Mouse (Mus musculus): Measurements from ENCODE around the gene Olfr618. TPM values are rescaled to one million over a fixed set of nuclear protein-coding genes. Genes with fewer than 3 reads are reported as not detected.
"Not testable (repeated sequence)": the region's sequence is repeated elsewhere in the genome, so short reads cannot be mapped to it uniquely, and the experiment has no call there.

The Olfr618 gene
- 0.07 TPM in 1 of 2 replicates, not detected in the other for polyA plus RNA-seq (2015; fragmentation: Nextera tagmentation; extraction: Ambion mirVana)

GRCm38 (mm10) chr7:103589803-103590202, at the start of gene Olfr618:
Gene Olfr618 (plus strand): TSS chr7:103590103.
- H3K4me1 ChIP-seq, result no peaks in the 10 kb centered on the region
- H3K4me2 ChIP-seq (replicated peaks), result no peak within 1 kb of the TSS
- no peak within 1 kb of the TSS for H3K9ac ChIP-seq
- H3K36me3 ChIP-seq, result no peaks in the 10 kb centered on the region
- no peaks in the 10 kb centered on the region for H3K27me3 ChIP-seq
- no peaks in the 10 kb centered on the region for H3K9me3 ChIP-seq (replicated peaks)
- H3K27ac ChIP-seq (replicated peaks), result no peak within 1 kb of the TSS
- WGBS, result 52% methylated on average over 2 of the region's 2 CpGs
- no peak within 1 kb of the TSS for H3K4me3 ChIP-seq (replicated peaks)
- ATAC-seq (ENCODE audit: insufficient number of reproducible peaks, low FRiP score, low TSS enrichment, low read depth), result no peak

GRCm38 (mm10) chr7:103542617-103543016, 47.3 kb upstream of the Olfr618 start, which contains the start of gene Olfr612:
Gene Olfr612 (minus strand): TSS chr7:103542717.
- ATAC-seq (ENCODE audit: insufficient number of reproducible peaks, low FRiP score, low TSS enrichment, low read depth); H3K9me3 ChIP-seq (replicated peaks); H3K4me1 ChIP-seq; H3K36me3 ChIP-seq; H3K9ac ChIP-seq; H3K4me2 ChIP-seq (replicated peaks); H3K4me3 ChIP-seq (replicated peaks); H3K27ac ChIP-seq (replicated peaks); H3K27me3 ChIP-seq: not testable (repeated sequence)
- 76% methylated on average over 2 of the region's 2 CpGs for WGBS

GRCm38 (mm10) chr7:103547774-103548173, 42.1 kb upstream of the Olfr618 start, which contains the start of gene Olfr613:
Gene Olfr613 (plus strand): TSS chr7:103548074.
- 80% methylated on average over 2 of the region's 2 CpGs for WGBS
- no peaks in the 10 kb centered on the region for H3K4me1 ChIP-seq
- no peak within 1 kb of the TSS for H3K4me2 ChIP-seq (replicated peaks)
- no peaks in the 10 kb centered on the region for H3K36me3 ChIP-seq
- no peak within 1 kb of the TSS for H3K27ac ChIP-seq (replicated peaks)
- ATAC-seq (ENCODE audit: insufficient number of reproducible peaks, low FRiP score, low TSS enrichment, low read depth), result no peak
- H3K4me3 ChIP-seq (replicated peaks), result no peak within 1 kb of the TSS
- H3K9me3 ChIP-seq (replicated peaks), result no peaks in the 10 kb centered on the region
- no peaks in the 10 kb centered on the region for H3K27me3 ChIP-seq
- no peak within 1 kb of the TSS for H3K9ac ChIP-seq

- ATAC-seq (ENCODE audit: insufficient number of reproducible peaks, low FRiP score, low TSS enrichment, low read depth), result no peak
- Histone ChIP-seq H3K27me3 (no peaks in the 10 kb centered on the region), H3K9me3 (replicated peaks) (no peaks in the 10 kb centered on the region), H3K4me3 (replicated peaks) (no peak within 1 kb of the TSS), H3K9ac (no peak within 1 kb of the TSS), H3K4me2 (replicated peaks) (no peak within 1 kb of the TSS), H3K27ac (replicated peaks) (no peak within 1 kb of the TSS), H3K4me1 (no peaks in the 10 kb centered on the region), H3K36me3 (no peaks in the 10 kb centered on the region)
- WGBS, result 75% methylated on average over 2 of the region's 2 CpGs
Observed at GRCm38 (mm10) chr7:103555779-103556178, 34.1 kb upstream of the Olfr618 start, which contains the start of gene Olfr615. Gene Olfr615 (plus strand): TSS chr7:103556079.

- Histone ChIP-seq H3K4me2 (replicated peaks) (no peak within 1 kb of the TSS), H3K4me1 (no peaks in the 10 kb centered on the region), H3K4me3 (replicated peaks) (no peak within 1 kb of the TSS), H3K9me3 (replicated peaks) (no peaks in the 10 kb centered on the region), H3K27ac (replicated peaks) (no peak within 1 kb of the TSS), H3K36me3 (no peaks in the 10 kb centered on the region), H3K27me3 (no peaks in the 10 kb centered on the region), H3K9ac (no peak within 1 kb of the TSS)
- ATAC-seq (ENCODE audit: insufficient number of reproducible peaks, low FRiP score, low TSS enrichment, low read depth), result no peak
- WGBS, result 76% methylated on average over 3 of the region's 3 CpGs
Observed at GRCm38 (mm10) chr7:103569043-103569442, 20.9 kb upstream of the Olfr618 start, which contains the start of gene Olfr616. Gene Olfr616 (minus strand): TSS chr7:103569143.

GRCm38 (mm10) chr7:103572761-103573160, 17.1 kb upstream of the Olfr618 start, which contains the start of gene Olfr617:
Gene Olfr617 (plus strand): TSS chr7:103573061.
- no peak within 1 kb of the TSS for H3K4me3 ChIP-seq (replicated peaks)
- WGBS, result 82% methylated on average over 1 of the region's 1 CpGs
- H3K27me3 ChIP-seq, result no peaks in the 10 kb centered on the region
- no peak for ATAC-seq (ENCODE audit: insufficient number of reproducible peaks, low FRiP score, low TSS enrichment, low read depth)
- H3K4me1 ChIP-seq, result no peaks in the 10 kb centered on the region
- H3K9ac ChIP-seq, result no peak within 1 kb of the TSS
- no peak within 1 kb of the TSS for H3K4me2 ChIP-seq (replicated peaks)
- H3K36me3 ChIP-seq, result no peaks in the 10 kb centered on the region
- no peaks in the 10 kb centered on the region for H3K9me3 ChIP-seq (replicated peaks)
- H3K27ac ChIP-seq (replicated peaks), result no peak within 1 kb of the TSS

- H3K4me1 ChIP-seq, result no peaks in the 10 kb centered on the region
- H3K9ac ChIP-seq, result no peak within 1 kb of the TSS
- H3K27me3 ChIP-seq, result no peaks in the 10 kb centered on the region
- H3K4me2 ChIP-seq (replicated peaks), result no peak within 1 kb of the TSS
- no peak within 1 kb of the TSS for H3K27ac ChIP-seq (replicated peaks)
- H3K4me3 ChIP-seq (replicated peaks), result no peak within 1 kb of the TSS
- no peaks in the 10 kb centered on the region for H3K9me3 ChIP-seq (replicated peaks)
- no peaks in the 10 kb centered on the region for H3K36me3 ChIP-seq
- ATAC-seq (ENCODE audit: insufficient number of reproducible peaks, low FRiP score, low TSS enrichment, low read depth), result no peak
Observed at GRCm38 (mm10) chr7:103600275-103600674, 10.4 kb downstream of the Olfr618 start, which contains the start of gene Olfr619. Gene Olfr619 (plus strand): TSS chr7:103600575.

- H3K4me2 ChIP-seq (replicated peaks), result no peak overlapping the region
- no peak overlapping the region for H3K27ac ChIP-seq (replicated peaks)
- H3K36me3 ChIP-seq, result no peaks in the 10 kb centered on the region
- H3K4me3 ChIP-seq (replicated peaks), result no peak overlapping the region
- ATAC-seq (ENCODE audit: insufficient number of reproducible peaks, low FRiP score, low TSS enrichment, low read depth), result no peak
- 74% methylated on average over 2 of the region's 2 CpGs for WGBS
- H3K27me3 ChIP-seq, result no peaks in the 10 kb centered on the region
- no peaks in the 10 kb centered on the region for H3K4me1 ChIP-seq
- H3K9ac ChIP-seq, result no peak overlapping the region
- no peaks in the 10 kb centered on the region for H3K9me3 ChIP-seq (replicated peaks)
Observed at GRCm38 (mm10) chr7:103607425-103607824, 17.5 kb downstream of the Olfr618 start.

- Histone ChIP-seq H3K4me3 (replicated peaks) (no peak within 1 kb of the TSS), H3K27me3 (no peaks in the 10 kb centered on the region), H3K27ac (replicated peaks) (no peak within 1 kb of the TSS), H3K4me2 (replicated peaks) (no peak within 1 kb of the TSS), H3K36me3 (no peaks in the 10 kb centered on the region), H3K9ac (no peak within 1 kb of the TSS), H3K4me1 (no peaks in the 10 kb centered on the region), H3K9me3 (replicated peaks) (no peaks in the 10 kb centered on the region)
- WGBS, result 71% methylated on average over 2 of the region's 2 CpGs
- ATAC-seq (ENCODE audit: insufficient number of reproducible peaks, low FRiP score, low TSS enrichment, low read depth), result no peak
Observed at GRCm38 (mm10) chr7:103612434-103612833, 22.5 kb downstream of the Olfr618 start, which contains the start of gene Olfr620. Gene Olfr620 (minus strand): TSS chr7:103612534.

- H3K9ac ChIP-seq, result no peak overlapping the region
- no peak overlapping the region for H3K4me3 ChIP-seq (replicated peaks)
- H3K27me3 ChIP-seq, result no peaks in the 10 kb centered on the region
- no peaks in the 10 kb centered on the region for H3K4me1 ChIP-seq
- no peaks in the 10 kb centered on the region for H3K36me3 ChIP-seq
- H3K9me3 ChIP-seq (replicated peaks), result no peaks in the 10 kb centered on the region
- no peak for ATAC-seq (ENCODE audit: insufficient number of reproducible peaks, low FRiP score, low TSS enrichment, low read depth)
- H3K27ac ChIP-seq (replicated peaks), result no peak overlapping the region
- no peak overlapping the region for H3K4me2 ChIP-seq (replicated peaks)
Observed at GRCm38 (mm10) chr7:103636795-103637194, 46.9 kb downstream of the Olfr618 start.

GRCm38 (mm10) chr7:103642602-103643001, 52.7 kb downstream of the Olfr618 start, which contains the start of gene Olfr622:
Gene Olfr622 (minus strand): TSS chr7:103642702.
- Histone ChIP-seq H3K4me3 (replicated peaks) (no peak within 1 kb of the TSS), H3K9me3 (replicated peaks) (no peaks in the 10 kb centered on the region), H3K4me2 (replicated peaks) (no peak within 1 kb of the TSS), H3K9ac (no peak within 1 kb of the TSS), H3K27ac (replicated peaks) (no peak within 1 kb of the TSS), H3K4me1 (no peaks in the 10 kb centered on the region), H3K27me3 (no peaks in the 10 kb centered on the region), H3K36me3 (no peaks in the 10 kb centered on the region)
- WGBS, result 61% methylated on average over 1 of the region's 1 CpGs
- ATAC-seq (ENCODE audit: insufficient number of reproducible peaks, low FRiP score, low TSS enrichment, low read depth), result no peak

- Histone ChIP-seq H3K4me3 (replicated peaks) (no peak overlapping the region), H3K4me2 (replicated peaks) (no peak overlapping the region), H3K4me1 (no peaks in the 10 kb centered on the region), H3K27ac (replicated peaks) (no peak overlapping the region), H3K9me3 (replicated peaks) (no peaks in the 10 kb centered on the region), H3K9ac (no peak overlapping the region), H3K27me3 (no peaks in the 10 kb centered on the region), H3K36me3 (no peaks in the 10 kb centered on the region)
- 84% methylated on average over 4 of the region's 4 CpGs for WGBS
- ATAC-seq (ENCODE audit: insufficient number of reproducible peaks, low FRiP score, low TSS enrichment, low read depth), result no peak
Observed at GRCm38 (mm10) chr7:103644070-103644469, 54.2 kb downstream of the Olfr618 start.
